Mouse (Mus musculus): ENCODE results near the gene Sp6. TPM values are rescaled to one million over a fixed set of nuclear protein-coding genes. Genes with fewer than 3 reads are reported as not detected.

The Sp6 gene
- polyA plus RNA-seq, 1 experiment from 2014 or later, result not detected

DNA sequence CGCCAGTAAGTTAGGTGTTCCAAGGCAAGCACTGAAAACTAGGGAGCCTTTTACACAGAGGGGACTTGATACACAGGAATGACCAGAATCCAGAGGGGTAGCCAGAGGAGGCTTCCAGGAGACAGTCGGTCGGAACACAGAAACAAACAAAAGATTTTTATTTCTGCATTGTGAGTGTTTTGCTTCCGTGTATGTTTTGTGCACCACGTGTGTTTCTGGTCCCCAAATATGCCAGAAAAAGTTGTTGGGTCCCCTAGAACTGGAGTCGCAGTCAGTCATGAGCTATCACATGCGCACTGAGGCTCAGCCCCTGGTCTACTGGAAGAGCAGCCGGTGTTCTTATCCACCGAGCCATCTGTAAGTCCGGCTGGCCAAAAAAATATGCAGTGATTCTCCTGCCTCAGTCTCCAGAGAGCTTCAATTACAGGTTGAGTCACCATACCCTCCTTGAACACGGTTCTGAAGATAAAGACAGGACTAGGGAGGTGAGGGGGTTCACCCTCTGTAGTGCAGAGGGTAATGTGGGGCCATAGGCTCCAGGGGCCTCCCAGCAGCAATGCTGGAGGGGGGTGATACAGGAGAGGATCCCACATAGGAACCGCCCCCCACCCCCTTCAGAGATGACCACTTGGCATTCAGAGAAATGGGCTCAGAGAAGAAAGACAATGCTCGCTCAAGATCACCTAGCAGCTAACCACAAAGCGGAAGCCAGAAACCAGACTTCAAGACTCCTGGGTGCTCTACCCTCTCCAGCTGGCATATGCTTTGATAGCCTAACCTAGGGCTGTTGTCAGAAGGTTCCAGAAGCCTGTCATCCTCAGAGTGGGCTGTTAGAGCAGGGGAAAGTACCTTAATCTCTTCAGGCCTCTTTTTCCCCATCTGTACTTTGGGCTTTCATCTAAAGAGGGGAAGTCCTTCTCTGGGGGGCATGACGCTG, 17.1 kb upstream of the Sp6 start:
- Histone ChIP-seq H3K27ac (no peak overlapping the region), H3K79me2 (ENCODE audit: inconsistent target) (no peaks in the 10 kb centered on the region), H3K36me3 (ENCODE audit: inconsistent target) (no peaks in the 10 kb centered on the region), H3K4me3 (ENCODE audit: inconsistent target) (no peak overlapping the region)
- WGBS (ENCODE audit: missing documents), result 83% methylated on average over 15 of the region's 15 CpGs

GRCm38 (mm10) chr11:96996773-96997379, 16.3 kb upstream of the Sp6 start:
- no peaks in the 10 kb centered on the region for H3K36me3 ChIP-seq (ENCODE audit: inconsistent target)
- H3K79me2 ChIP-seq (ENCODE audit: inconsistent target), result no peaks in the 10 kb centered on the region
- 71% methylated on average over 15 of the region's 17 CpGs for WGBS (ENCODE audit: missing documents)
- H3K27ac ChIP-seq, result no peak overlapping the region
- no peak overlapping the region for H3K4me3 ChIP-seq (ENCODE audit: inconsistent target)

GRCm38 (mm10) chr11:96997380-96997956, 15.7 kb upstream of the Sp6 start:
- Histone ChIP-seq H3K4me3 (ENCODE audit: inconsistent target) (no peak overlapping the region), H3K79me2 (ENCODE audit: inconsistent target) (no peaks in the 10 kb centered on the region), H3K27ac (no peak overlapping the region), H3K36me3 (ENCODE audit: inconsistent target) (no peaks in the 10 kb centered on the region)
- WGBS (ENCODE audit: missing documents), result 27% methylated on average over 30 of the region's 30 CpGs

- Histone ChIP-seq H3K4me3 (ENCODE audit: inconsistent target) (no peak overlapping the region), H3K36me3 (ENCODE audit: inconsistent target) (no peaks in the 10 kb centered on the region), H3K79me2 (ENCODE audit: inconsistent target) (no peaks in the 10 kb centered on the region), H3K27ac (no peak overlapping the region)
- 39% methylated on average over 5 of the region's 5 CpGs for WGBS (ENCODE audit: missing documents)
Observed at GRCm38 (mm10) chr11:97003170-97003569, 10.0 kb upstream of the Sp6 start.

DNA sequence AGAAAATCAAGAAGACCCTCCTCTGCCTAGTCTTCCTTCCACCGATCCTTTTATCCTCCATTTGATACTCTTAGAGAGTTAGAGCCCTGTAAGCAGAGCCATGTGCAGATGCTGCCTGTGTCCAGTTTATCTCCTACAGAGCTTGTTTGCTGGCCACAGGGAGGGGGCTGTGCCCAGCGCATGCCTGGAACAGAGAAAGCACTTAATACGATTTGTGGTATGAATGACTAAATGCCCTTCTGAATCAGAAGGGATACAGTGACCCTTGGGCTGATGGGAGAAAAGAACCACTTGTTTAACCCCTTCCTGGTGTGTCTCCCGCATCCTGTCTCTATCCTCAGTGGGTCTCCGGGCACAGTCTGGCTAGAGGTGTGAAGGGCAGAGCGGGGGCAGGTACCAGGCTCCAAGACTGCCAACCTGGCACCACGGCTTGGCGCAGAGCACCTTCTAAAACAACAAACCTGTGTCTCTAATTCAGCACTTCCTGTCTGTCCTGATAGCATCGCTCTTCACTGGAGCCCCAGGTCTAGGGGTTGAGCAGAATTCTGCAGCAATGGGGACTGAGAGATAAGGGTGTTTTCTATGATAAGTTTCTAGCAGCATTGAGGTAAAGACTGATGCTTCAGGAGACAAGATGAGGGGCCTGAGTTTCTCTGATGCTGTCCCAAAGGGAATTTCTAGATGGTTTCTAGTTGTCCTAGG, 6.0 kb upstream of the Sp6 start:
- no peaks in the 10 kb centered on the region for H3K36me3 ChIP-seq (ENCODE audit: inconsistent target)
- H3K79me2 ChIP-seq (ENCODE audit: inconsistent target), result no peaks in the 10 kb centered on the region
- H3K4me3 ChIP-seq (ENCODE audit: inconsistent target), result no peak overlapping the region
- no peak overlapping the region for H3K27ac ChIP-seq
- WGBS (ENCODE audit: missing documents), result 78% methylated on average over 9 of the region's 9 CpGs

GRCm38 (mm10) chr11:97009198-97009790, 3.9 kb upstream of the Sp6 start:
- WGBS (ENCODE audit: missing documents), result 58% methylated on average over 8 of the region's 8 CpGs
- H3K4me3 ChIP-seq (ENCODE audit: inconsistent target), result no peak overlapping the region
- H3K79me2 ChIP-seq (ENCODE audit: inconsistent target), result no peaks in the 10 kb centered on the region

DNA sequence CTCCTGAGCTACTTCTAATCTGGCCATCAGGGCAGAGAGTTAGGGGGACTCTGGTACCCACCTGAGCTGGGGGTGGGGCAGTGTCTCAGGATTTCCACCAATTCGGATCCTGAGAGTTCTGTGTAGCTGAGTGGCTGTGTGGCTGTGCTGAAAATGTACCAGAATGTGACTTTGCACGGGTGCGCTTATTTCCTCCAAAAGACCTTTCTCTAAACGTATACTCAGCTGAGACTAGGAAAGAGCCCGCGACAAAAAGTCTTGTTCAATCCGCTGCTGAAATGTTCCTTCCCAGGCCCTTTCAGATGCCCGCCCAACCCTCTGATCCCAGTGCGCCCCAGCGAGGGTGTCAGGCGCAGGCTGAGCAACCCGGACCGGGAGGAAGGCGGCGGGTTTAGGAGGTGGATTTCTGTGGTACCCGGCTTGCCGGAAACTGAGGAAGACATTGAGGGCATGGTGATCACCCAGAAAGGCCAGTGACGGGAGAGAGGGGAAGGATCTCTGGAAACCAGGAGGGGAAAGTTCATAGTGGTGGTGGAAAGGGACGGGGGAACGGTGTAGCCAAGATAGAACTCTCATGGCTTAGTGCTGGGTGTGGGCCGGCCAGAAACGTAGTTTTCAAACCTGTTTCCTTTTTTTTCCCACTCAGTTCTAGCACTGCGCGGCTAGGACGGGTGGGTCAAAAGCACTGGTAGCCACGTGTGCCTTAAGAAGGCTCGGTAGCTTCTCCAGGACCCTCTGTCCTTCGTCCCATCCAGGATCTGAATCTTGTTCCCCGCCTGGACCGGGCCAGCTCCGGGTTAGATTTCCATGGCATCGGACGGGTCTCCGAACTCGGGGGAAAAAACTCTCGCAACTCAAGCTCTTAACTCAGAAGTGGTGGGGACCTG, 4.7 kb downstream of the Sp6 start:
- no peaks in the 10 kb centered on the region for H3K36me3 ChIP-seq (ENCODE audit: inconsistent target)
- 5% methylated on average over 36 of the region's 36 CpGs for WGBS (ENCODE audit: missing documents)
- no peak overlapping the region for H3K4me3 ChIP-seq (ENCODE audit: inconsistent target)
- H3K79me2 ChIP-seq (ENCODE audit: inconsistent target), result no peaks in the 10 kb centered on the region
- H3K27ac ChIP-seq, result no peak overlapping the region

More at GRCm38 (mm10) chr11:97009198-97009790, 3.9 kb upstream of the Sp6 start:
- no peak overlapping the region for H3K27ac ChIP-seq
- H3K36me3 ChIP-seq (ENCODE audit: inconsistent target), result no peaks in the 10 kb centered on the region

GRCm38 (mm10) chr11:97018583-97019344, 5.6 kb downstream of the Sp6 start:
- Histone ChIP-seq H3K79me2 (ENCODE audit: inconsistent target) (no peaks in the 10 kb centered on the region), H3K27ac (no peak overlapping the region), H3K36me3 (ENCODE audit: inconsistent target) (no peaks in the 10 kb centered on the region), H3K4me3 (ENCODE audit: inconsistent target) (no peak overlapping the region)
- WGBS (ENCODE audit: missing documents), result 2% methylated on average over 61 of the region's 68 CpGs

GRCm38 (mm10) chr11:97019345-97019708, 6.1 kb downstream of the Sp6 start:
- Histone ChIP-seq H3K27ac (no peak overlapping the region), H3K4me3 (ENCODE audit: inconsistent target) (no peak overlapping the region)
- 10% methylated on average over 9 of the region's 13 CpGs for WGBS (ENCODE audit: missing documents)

GRCm38 (mm10) chr11:97021121-97021765, 8.0 kb downstream of the Sp6 start:
- Histone ChIP-seq H3K27ac (no peak overlapping the region), H3K4me3 (ENCODE audit: inconsistent target) (no peak overlapping the region)
- WGBS (ENCODE audit: missing documents), result 2% methylated on average over 27 of the region's 27 CpGs

More at GRCm38 (mm10) chr11:97019345-97019708, 6.1 kb downstream of the Sp6 start:
- Histone ChIP-seq H3K79me2 (ENCODE audit: inconsistent target) (no peaks in the 10 kb centered on the region), H3K36me3 (ENCODE audit: inconsistent target) (no peaks in the 10 kb centered on the region)

DNA sequence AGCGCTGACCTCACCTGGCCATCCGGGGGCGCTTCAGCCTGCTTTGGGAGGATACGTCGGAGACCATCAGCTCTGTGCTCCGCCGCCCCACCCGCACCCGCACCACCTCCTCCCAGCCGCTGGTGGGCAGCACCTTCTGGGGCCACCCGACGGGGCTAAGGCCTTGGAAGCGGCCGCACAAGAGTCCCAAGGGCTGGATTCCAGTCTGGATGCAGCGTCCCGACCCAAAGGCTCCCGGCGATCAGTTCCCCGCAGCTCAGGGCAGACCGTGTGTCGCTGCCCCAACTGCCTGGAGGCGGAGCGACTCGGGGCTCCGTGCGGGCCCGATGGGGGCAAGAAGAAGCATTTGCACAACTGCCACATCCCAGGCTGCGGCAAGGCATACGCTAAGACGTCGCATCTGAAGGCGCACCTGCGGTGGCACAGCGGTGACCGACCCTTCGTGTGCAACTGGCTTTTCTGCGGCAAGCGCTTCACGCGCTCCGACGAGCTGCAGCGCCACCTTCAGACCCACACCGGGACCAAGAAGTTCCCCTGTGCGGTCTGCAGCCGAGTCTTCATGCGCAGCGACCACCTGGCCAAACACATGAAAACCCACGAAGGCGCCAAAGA, 8.8 kb downstream of the Sp6 start:
- Histone ChIP-seq H3K27ac (no peak overlapping the region), H3K4me3 (ENCODE audit: inconsistent target) (no peak overlapping the region; the same call in 1 of the 2 replicates), H3K79me2 (ENCODE audit: inconsistent target) (no peaks in the 10 kb centered on the region), H3K36me3 (ENCODE audit: inconsistent target) (no peaks in the 10 kb centered on the region)
- WGBS (ENCODE audit: missing documents), result under 1% methylated on average over 50 of the region's 50 CpGs

More at GRCm38 (mm10) chr11:97021121-97021765, 8.0 kb downstream of the Sp6 start:
- Histone ChIP-seq H3K79me2 (ENCODE audit: inconsistent target) (no peaks in the 10 kb centered on the region), H3K36me3 (ENCODE audit: inconsistent target) (no peaks in the 10 kb centered on the region)

- Histone ChIP-seq H3K79me2 (ENCODE audit: inconsistent target) (no peaks in the 10 kb centered on the region), H3K36me3 (ENCODE audit: inconsistent target) (no peaks in the 10 kb centered on the region), H3K27ac (no peak overlapping the region), H3K4me3 (ENCODE audit: inconsistent target) (no peak overlapping the region)
- WGBS (ENCODE audit: missing documents), result 84% methylated on average over 10 of the region's 10 CpGs
Observed at GRCm38 (mm10) chr11:97024977-97025376, 11.8 kb downstream of the Sp6 start.
